Mouse (Mus musculus): Measurements from ENCODE around the gene Usp2.

- TF ChIP-seq CTCF (IDR thresholded peaks at IDR 0.05; ENCODE audit: low read depth, low read length) (no peak), GATA2 (IDR thresholded peaks at IDR 0.05; ENCODE audit: borderline replicate concordance, low read depth, low read length) (no peak)
Measured at GRCm38 (mm10) chr9:44119948-44120465, 53.2 kb downstream of the Usp2 start.
